Mouse (Mus musculus): ENCODE data around the gene Tubb4b.

Gene Tubb4b

GRCm38 (mm10) chr2:25244144-25244543 is 19.6 kb upstream of the Tubb4b start:
- DNase-seq (ENCODE audit: low spot score) = no peak

DNA sequence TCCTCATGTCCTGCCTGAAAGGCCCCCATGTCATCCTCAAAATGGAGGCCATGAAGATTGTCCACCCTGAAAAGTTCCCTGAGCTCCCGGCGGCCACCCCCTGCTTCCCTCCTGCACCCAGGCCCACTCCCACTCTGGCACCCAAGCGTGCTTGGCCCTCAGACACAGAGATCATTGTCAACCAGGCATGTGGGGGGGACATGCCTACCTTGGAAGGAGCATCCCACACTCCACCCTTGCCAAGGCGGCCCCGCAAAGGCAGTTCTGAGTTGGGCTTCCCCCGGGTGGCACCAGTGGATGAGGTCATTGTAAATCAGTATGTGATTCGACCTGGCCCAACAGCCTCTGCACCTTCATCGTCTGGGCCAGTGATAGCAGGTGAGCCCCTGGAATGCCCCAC is 18.8 kb upstream of the Tubb4b start:
- DNase-seq (ENCODE audit: low spot score) = no peak

- peak; percentile 38 for DNase-seq (ENCODE audit: low spot score)
Observed at GRCm38 (mm10) chr2:25242101-25242506, 17.6 kb upstream of the Tubb4b start, which contains the start of the genes Rnf208 and Cysrt1. Gene Rnf208, plus strand, starts transcription at chr2:25242255. Gene Cysrt1, minus strand, starts transcription at chr2:25242452.

GRCm38 (mm10) chr2:25241438-25241775 is 16.9 kb upstream of the Tubb4b start:
- no peak for DNase-seq (ENCODE audit: low spot score)

- DNase-seq (ENCODE audit: low spot score) = peak; percentile 86
Observed at GRCm38 (mm10) chr2:25240723-25241437, 16.4 kb upstream of the Tubb4b start.

DNA sequence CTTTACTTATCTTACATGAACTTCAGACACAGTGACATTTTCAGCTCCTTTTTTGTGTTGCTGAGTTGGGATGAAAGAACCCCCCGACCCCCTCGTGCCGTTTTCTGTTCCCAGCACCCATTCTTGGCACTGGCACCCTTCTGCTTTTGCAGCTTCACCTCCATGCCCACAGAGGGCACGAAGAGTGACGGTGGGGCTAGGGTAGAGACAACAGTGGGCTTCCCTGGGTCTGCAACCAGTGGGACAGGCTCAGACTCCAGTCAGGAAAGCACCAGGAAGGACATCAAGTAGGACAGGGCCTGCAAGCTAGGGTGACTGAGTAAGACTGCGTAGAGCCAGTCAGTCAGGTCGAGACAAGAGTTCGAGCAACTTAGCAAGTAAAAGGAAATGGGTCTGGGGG is 15.8 kb upstream of the Tubb4b start:
- no peak for DNase-seq (ENCODE audit: low spot score)

- no peak for DNase-seq (ENCODE audit: low spot score)
Observed at GRCm38 (mm10) chr2:25239766-25240165, 15.3 kb upstream of the Tubb4b start.

GRCm38 (mm10) chr2:25238106-25238505 is 13.6 kb upstream of the Tubb4b start:
- no peak for DNase-seq (ENCODE audit: low spot score)

- no peak for DNase-seq (ENCODE audit: low spot score)
Observed at GRCm38 (mm10) chr2:25237522-25237921, 13.0 kb upstream of the Tubb4b start.

DNA sequence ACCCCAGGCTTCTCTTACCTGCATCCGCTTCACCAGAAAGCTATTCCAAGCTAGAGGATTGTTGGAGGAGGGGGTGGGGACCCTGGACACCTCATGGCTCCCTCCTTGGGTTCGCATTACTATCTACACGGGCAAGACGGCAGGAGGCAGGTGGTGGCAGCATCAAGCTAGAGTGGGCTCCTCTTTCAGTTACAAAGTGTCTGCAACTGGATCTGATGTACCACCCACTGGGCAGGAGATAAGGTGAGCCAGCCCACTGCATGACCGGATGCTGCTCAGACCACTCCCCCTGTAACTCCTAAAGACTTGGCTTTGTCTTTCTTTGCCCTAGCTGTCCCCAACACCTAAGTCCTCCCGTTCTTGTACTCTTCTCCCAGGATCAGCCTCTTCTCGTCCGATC is 12.1 kb upstream of the Tubb4b start, which contains the start of gene Rnf224:
Gene Rnf224 (minus strand): TSS at position 174 of the 400 bp plus-strand sequence.
- DNase-seq (ENCODE audit: low spot score) = peak; percentile 17

GRCm38 (mm10) chr2:25234551-25235220 is 10.2 kb upstream of the Tubb4b start:
- no peak for DNase-seq (ENCODE audit: low spot score)

DNA sequence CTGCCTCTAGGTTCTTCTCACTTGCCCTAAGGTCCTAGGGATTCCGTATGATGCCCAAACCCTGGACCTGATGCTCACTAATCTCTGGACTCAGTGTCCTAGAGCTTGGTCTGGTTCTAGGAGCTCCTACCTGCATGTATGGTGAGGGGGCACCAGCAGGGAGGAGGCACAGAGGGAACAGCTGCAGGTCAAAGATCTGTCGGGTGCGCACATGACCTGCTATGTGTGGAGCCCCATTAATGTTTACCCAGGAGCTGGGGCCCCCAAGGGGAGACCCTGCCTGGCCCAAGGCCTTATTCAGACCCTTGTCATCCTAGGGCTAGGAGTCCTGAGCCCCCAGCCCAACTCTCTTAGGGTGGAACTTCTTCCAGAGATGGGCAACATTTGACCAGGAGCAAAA is 9.5 kb upstream of the Tubb4b start, which contains the start of gene Slc34a3:
Gene Slc34a3 (minus strand): TSS at position 315 of the 400 bp plus-strand sequence.
- DNase-seq (ENCODE audit: low spot score) = no peak

DNA sequence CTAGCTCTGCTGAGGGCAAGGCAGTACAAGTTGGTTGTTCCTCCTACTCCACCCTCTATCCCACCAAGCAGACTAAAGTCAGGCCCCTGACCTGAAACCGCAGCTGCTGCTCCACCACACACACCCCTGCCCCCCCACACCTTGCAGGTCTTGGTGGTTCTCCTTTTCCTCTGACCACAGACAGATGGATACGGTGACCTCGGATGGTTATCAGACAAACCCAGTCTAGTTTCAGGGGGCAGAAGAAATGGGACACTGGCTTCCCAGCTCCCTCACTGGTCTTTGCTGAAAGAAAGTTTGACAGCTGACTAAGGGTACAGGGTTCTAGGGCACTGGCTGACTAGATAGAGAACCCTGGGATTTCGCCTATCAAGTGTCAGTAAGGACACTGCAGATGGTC is 8.9 kb upstream of the Tubb4b start:
- DNase-seq (ENCODE audit: low spot score) = no peak

- DNase-seq (ENCODE audit: low spot score) = no peak
Observed at GRCm38 (mm10) chr2:25231038-25231437, 6.5 kb upstream of the Tubb4b start.

DNA sequence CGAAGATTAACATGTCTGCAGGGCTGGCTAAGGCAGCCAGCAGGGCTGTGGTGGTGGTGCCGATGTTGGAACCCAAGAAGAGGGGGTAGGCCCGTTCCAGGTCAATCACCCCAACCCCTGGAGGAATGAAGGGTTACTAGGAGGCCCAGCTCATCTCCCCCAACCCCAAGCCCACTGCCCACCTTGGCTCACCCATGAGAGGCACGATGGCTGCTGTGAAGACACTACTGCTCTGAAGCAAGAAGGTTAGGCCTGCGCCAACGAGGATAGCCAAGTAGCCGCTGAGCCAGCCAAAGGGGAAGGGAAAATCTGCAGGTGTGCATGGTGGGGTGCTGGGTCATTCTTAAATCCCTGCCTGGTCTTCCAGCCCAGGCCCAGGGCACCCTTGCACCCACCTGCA is 6.1 kb upstream of the Tubb4b start:
- no peak for DNase-seq (ENCODE audit: low spot score)

GRCm38 (mm10) chr2:25229582-25229981 is 5.1 kb upstream of the Tubb4b start:
- DNase-seq (ENCODE audit: low spot score) = no peak

DNA sequence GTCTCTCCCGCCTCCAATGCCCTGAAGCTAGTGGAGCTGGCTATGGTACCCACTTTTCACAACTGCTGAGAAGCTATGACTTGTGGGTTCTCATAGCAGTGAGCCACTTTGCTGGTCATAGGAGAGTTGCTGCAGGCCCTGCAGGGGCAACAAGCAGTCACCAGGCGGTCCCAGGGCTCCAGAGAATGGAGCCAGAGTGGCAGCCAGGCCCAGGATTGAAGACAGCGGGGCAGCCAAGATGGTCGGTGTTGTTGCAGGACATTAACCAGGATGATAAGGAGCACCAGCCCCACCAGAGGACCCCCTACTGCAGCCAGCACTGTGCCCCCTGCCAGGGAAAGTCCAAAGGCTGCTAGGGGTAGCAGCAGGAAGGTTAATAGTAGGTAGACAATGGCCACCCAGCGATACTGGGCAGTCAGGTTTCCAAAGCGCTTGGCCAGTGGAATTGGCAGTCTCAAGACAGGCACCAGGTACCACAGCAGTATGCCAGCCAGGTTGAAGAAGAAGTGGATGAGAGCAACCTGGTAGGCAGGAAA is 4.6 kb upstream of the Tubb4b start:
- no peak for DNase-seq (ENCODE audit: low spot score)

- peak; percentile 91 for DNase-seq (ENCODE audit: low spot score)
Observed at GRCm38 (mm10) chr2:25228431-25228889, 4.0 kb upstream of the Tubb4b start.

DNA sequence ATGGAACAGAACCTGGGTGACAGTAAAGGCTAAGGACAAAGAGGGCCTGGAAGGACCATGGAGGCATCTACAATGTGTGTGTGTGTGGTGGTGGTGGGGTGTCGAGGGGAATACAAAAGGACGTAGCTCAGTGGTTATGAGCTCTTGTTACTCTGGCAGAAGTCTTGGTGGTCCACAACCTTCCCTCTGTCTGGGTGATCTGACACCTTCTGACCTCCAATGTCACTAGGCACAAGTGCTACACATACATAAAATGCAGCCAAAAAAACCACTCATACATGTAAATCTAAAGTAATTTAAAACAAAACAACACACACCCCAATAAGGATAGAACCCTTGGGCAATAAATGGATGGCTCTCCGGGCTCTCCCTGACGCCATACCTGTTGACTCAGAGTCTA is 2.9 kb upstream of the Tubb4b start:
- DNase-seq (ENCODE audit: low spot score) = no peak

DNA sequence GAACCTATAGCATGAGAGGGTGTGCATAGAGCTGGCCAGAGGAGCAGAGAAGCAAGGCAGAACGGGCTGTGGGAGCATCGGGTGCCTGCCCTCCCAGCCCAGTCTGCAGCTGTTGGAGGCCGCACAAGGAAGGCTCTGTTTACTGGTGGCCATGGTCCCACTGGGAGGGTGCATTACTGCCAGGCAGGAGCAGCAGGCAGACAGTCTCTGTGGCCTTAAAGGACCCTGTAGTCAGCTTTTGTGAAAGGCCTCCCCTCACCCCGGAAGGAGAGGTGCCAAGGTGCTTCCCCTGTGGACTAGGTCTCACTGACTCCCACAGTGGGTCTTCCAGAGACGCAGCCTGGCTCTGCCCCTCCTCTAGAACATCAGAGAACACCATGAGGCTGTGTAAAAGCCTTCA is 2.4 kb upstream of the Tubb4b start:
- no peak for DNase-seq (ENCODE audit: low spot score)

DNA sequence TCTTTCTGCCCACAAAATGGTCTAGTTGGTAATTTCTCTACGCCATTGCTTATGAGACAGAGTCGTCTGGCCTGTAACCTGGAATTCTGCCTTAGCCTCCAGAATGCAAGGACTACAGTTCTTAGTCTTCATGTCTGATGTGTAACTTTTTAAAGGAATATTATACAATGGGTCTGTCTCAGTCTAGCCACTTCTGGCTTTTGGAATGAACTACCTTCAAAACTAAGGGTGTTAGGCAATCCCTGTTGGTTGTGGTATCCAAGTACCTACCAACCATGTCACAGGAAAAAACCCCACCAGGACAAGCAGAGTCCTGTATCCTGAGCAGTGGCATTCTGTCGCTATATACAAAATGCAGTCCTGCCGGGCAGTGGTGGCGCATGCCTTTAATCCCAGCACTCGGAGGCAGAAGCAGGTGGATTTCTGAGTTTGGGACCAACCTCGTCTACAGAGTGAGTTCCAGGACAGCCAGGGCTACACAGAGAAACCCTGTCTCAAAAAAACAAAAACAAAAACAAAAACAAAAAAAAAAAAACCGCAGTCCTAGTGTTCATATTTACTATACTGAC is 1.4 kb upstream of the Tubb4b start:
- no peak for DNase-seq (ENCODE audit: low spot score)

All from embryo, embryonic 10 days (tissue).